Mouse (Mus musculus) forebrain, embryonic 11.5 days (tissue): ENCODE data around the gene Ak8. TPM values are rescaled to one million over a fixed set of nuclear protein-coding genes. Genes with fewer than 3 reads are reported as not detected.
A peak's percentile ranks its signal among the peaks of the same experiment; 100 is the strongest.

Source experiments
- ATAC-seq: fragments of 200-750 bp; cut with Nextera tagmentation; replicated peaks from 2 replicates; pipeline ENCODE4 v1.8.0; 2017; ENCODE audit warnings: moderate TSS enrichment; ENCODE audit not compliant: low FRiP score
- DNase-seq: peaks from one replicate; pipeline ENCODE4 v3.0.0-alpha.2; 2017; ENCODE audit warnings: low spot score
- H3K27ac ChIP-seq: fragments of 300-500 bp; sonication (generic); 2 replicates; pipeline ENCODE4 v1.5.1; 2014; ENCODE audit warnings: low read depth, low read length
- H3K27me3 ChIP-seq: fragments of 300-500 bp; sonication (generic); 2 replicates; pipeline ENCODE4 v1.6.1; 2014; ENCODE audit warnings: mild to moderate bottlenecking, low read length, mixed read lengths; ENCODE audit not compliant: control insufficient read depth, insufficient read depth
- H3K36me3 ChIP-seq: fragments of 300-500 bp; sonication (generic); 2 replicates; pipeline ENCODE4 v1.6.1; 2014; ENCODE audit warnings: mild to moderate bottlenecking, low read length, moderate library complexity, mixed read lengths; ENCODE audit not compliant: control insufficient read depth, insufficient read depth
- H3K4me1 ChIP-seq: fragments of 300-500 bp; sonication (generic); replicated peaks from 2 replicates; pipeline ENCODE4 v1.6.1; 2014; ENCODE audit warnings: low read length, mixed read lengths; ENCODE audit not compliant: control insufficient read depth, insufficient read depth
- H3K4me2 ChIP-seq: fragments of 300-500 bp; sonication (generic); 2 replicates; pipeline ENCODE4 v1.6.1; 2014; ENCODE audit warnings: low read depth, mild to moderate bottlenecking, low read length, moderate library complexity, mixed read lengths; ENCODE audit not compliant: severe bottlenecking
- H3K4me3 ChIP-seq: fragments of 300-500 bp; sonication (generic); 2 replicates; pipeline ENCODE4 v1.5.1; 2014; ENCODE audit warnings: low read depth, low read length
- H3K9ac ChIP-seq: fragments of 300-500 bp; sonication (generic); 2 replicates; pipeline ENCODE4 v1.6.1; 2014; ENCODE audit warnings: low read length
- H3K9me3 ChIP-seq: fragments of 300-500 bp; sonication (generic); 2 replicates; pipeline ENCODE4 v1.6.1; 2016; ENCODE audit warnings: low read length, mixed read lengths; ENCODE audit not compliant: control insufficient read depth
- WGBS: fragments of 180-500 bp; shearing (Covaris S2); extraction: QIAGEN DNeasy Blood & Tissue Kit; methylation state at CpG from one replicate; pipeline ENCODE4 v1.1.7; 2014; 5-methylcytosine and 5-hydroxymethylcytosine counted together
- polyA plus RNA-seq: library from polyadenylated mRNA; unstranded; fragments of >200 nt; fragmentation: Nextera tagmentation; extraction: Ambion mirVana; gene quantifications from 2 replicates; pipeline ENCODE4 v1.2.1, GENCODE M21; 2014

The Ak8 gene
- polyA plus RNA-seq, 1 experiment from 2014 or later = 0.48 TPM

GRCm38 (mm10) chr2:28792931-28793610, 93.1 kb downstream of the Ak8 start:
- Histone ChIP-seq H3K27ac (no peak overlapping the region), H3K9me3 (no peaks in the 10 kb centered on the region), H3K4me3 (no peak overlapping the region), H3K36me3 (no peaks in the 10 kb centered on the region), H3K4me1 (peaks cover 4% of the 10 kb centered on the region; the same call in 1 of the 2 replicates), H3K4me2 (no peak overlapping the region), H3K9ac (no peak overlapping the region), H3K27me3 (peaks cover 27% of the 10 kb centered on the region)
- 26% methylated on average over 5 of the region's 6 CpGs for whole genome bisulfite sequencing
- peak; percentile 58; the same call in 1 of the 2 replicates for ATAC-seq
- DNase-seq = peak; percentile 80

GRCm38 (mm10) chr2:28794623-28795022, 94.7 kb downstream of the Ak8 start:
- WGBS = 79% methylated on average over 5 of the region's 5 CpGs
- Histone ChIP-seq H3K27ac (no peak overlapping the region), H3K9ac (no peak overlapping the region), H3K9me3 (no peaks in the 10 kb centered on the region), H3K36me3 (no peaks in the 10 kb centered on the region), H3K4me3 (no peak overlapping the region), H3K27me3 (peaks cover 21% of the 10 kb centered on the region), H3K4me1 (peaks cover 4% of the 10 kb centered on the region; the same call in 1 of the 2 replicates), H3K4me2 (no peak overlapping the region)
- ATAC-seq = no peak
- DNase-seq = no peak

GRCm38 (mm10) chr2:28796298-28796697, 96.3 kb downstream of the Ak8 start:
- Histone ChIP-seq H3K9ac (no peak overlapping the region), H3K9me3 (no peaks in the 10 kb centered on the region), H3K4me1 (peaks cover 4% of the 10 kb centered on the region; the same call in 1 of the 2 replicates), H3K27me3 (peaks cover 22% of the 10 kb centered on the region), H3K27ac (no peak overlapping the region), H3K4me3 (no peak overlapping the region), H3K36me3 (no peaks in the 10 kb centered on the region), H3K4me2 (no peak overlapping the region)
- DNase-seq (no peak), ATAC-seq (no peak)
- WGBS = 81% methylated on average over 8 of the region's 8 CpGs

GRCm38 (mm10) chr2:28797490-28798106, 97.6 kb downstream of the Ak8 start:
- peak; percentile 72 for DNase-seq
- WGBS = 26% methylated on average over 18 of the region's 18 CpGs
- Histone ChIP-seq H3K36me3 (no peaks in the 10 kb centered on the region), H3K9ac (no peak overlapping the region), H3K9me3 (no peaks in the 10 kb centered on the region), H3K27ac (peak overlapping the region; percentile 5; the same call in 1 of the 2 replicates), H3K4me1 (peaks cover 4% of the 10 kb centered on the region; the same call in 1 of the 2 replicates), H3K4me2 (peak overlapping the region; percentile 15; the same call in 1 of the 2 replicates), H3K27me3 (peaks cover 20% of the 10 kb centered on the region), H3K4me3 (no peak overlapping the region)
- ATAC-seq = peak; percentile 79

GRCm38 (mm10) chr2:28798390-28798789, 98.4 kb downstream of the Ak8 start:
- no peak overlapping the region; the same call in 1 of the 2 replicates for H3K27ac ChIP-seq
- ATAC-seq (no peak), DNase-seq (no peak)
- peaks cover 20% of the 10 kb centered on the region for H3K27me3 ChIP-seq
- no peaks in the 10 kb centered on the region for H3K36me3 ChIP-seq
- H3K4me3 ChIP-seq = no peak overlapping the region
- no peak overlapping the region for H3K4me2 ChIP-seq
- WGBS = 51% methylated on average over 3 of the region's 3 CpGs
- H3K9ac ChIP-seq = no peak overlapping the region
- peaks cover 2% of the 10 kb centered on the region; the same call in 1 of the 2 replicates for H3K4me1 ChIP-seq
- no peaks in the 10 kb centered on the region for H3K9me3 ChIP-seq

- no peak for DNase-seq
These were observed 99.6 kb downstream of the Ak8 start for GRCm38 (mm10) chr2:28799575-28799974.

GRCm38 (mm10) chr2:28803406-28803805, 103.4 kb downstream of the Ak8 start:
- WGBS = 92% methylated on average over 7 of the region's 7 CpGs
- H3K4me3 ChIP-seq = no peak overlapping the region

More at GRCm38 (mm10) chr2:28799575-28799974, 99.6 kb downstream of the Ak8 start:
- peaks cover 20% of the 10 kb centered on the region for H3K27me3 ChIP-seq
- WGBS = 79% methylated on average over 2 of the region's 2 CpGs
- no peak overlapping the region for H3K9ac ChIP-seq
- H3K4me3 ChIP-seq = no peak overlapping the region
- peaks cover 2% of the 10 kb centered on the region; the same call in 1 of the 2 replicates for H3K4me1 ChIP-seq
- no peak overlapping the region for H3K4me2 ChIP-seq
- no peaks in the 10 kb centered on the region for H3K9me3 ChIP-seq
- no peak for ATAC-seq
- H3K27ac ChIP-seq = no peak overlapping the region
- no peaks in the 10 kb centered on the region for H3K36me3 ChIP-seq

GRCm38 (mm10) chr2:28808841-28809240, 108.9 kb downstream of the Ak8 start:
- Histone ChIP-seq H3K36me3 (no peaks in the 10 kb centered on the region), H3K4me3 (no peak overlapping the region), H3K9ac (no peak overlapping the region), H3K9me3 (no peaks in the 10 kb centered on the region), H3K27me3 (no peaks in the 10 kb centered on the region), H3K27ac (no peak overlapping the region), H3K4me2 (no peak overlapping the region), H3K4me1 (no peaks in the 10 kb centered on the region)
- ATAC-seq = no peak
- no peak for DNase-seq
- whole genome bisulfite sequencing = 81% methylated on average over 6 of the region's 6 CpGs

More at GRCm38 (mm10) chr2:28803406-28803805, 103.4 kb downstream of the Ak8 start:
- Histone ChIP-seq H3K27ac (no peak overlapping the region), H3K9ac (no peak overlapping the region), H3K4me2 (no peak overlapping the region), H3K27me3 (peaks cover 13% of the 10 kb centered on the region; the same call in 1 of the 2 replicates), H3K36me3 (no peaks in the 10 kb centered on the region), H3K4me1 (no peaks in the 10 kb centered on the region), H3K9me3 (no peaks in the 10 kb centered on the region)
- no peak for DNase-seq
- ATAC-seq = no peak
